Mouse (Mus musculus): Measurements from ENCODE around the gene S100a1. TPM values are rescaled to one million over a fixed set of nuclear protein-coding genes. Genes with fewer than 3 reads are reported as not detected.

S100a1 gene
- polyA plus RNA-seq, 1 experiment = 240 TPM

DNA sequence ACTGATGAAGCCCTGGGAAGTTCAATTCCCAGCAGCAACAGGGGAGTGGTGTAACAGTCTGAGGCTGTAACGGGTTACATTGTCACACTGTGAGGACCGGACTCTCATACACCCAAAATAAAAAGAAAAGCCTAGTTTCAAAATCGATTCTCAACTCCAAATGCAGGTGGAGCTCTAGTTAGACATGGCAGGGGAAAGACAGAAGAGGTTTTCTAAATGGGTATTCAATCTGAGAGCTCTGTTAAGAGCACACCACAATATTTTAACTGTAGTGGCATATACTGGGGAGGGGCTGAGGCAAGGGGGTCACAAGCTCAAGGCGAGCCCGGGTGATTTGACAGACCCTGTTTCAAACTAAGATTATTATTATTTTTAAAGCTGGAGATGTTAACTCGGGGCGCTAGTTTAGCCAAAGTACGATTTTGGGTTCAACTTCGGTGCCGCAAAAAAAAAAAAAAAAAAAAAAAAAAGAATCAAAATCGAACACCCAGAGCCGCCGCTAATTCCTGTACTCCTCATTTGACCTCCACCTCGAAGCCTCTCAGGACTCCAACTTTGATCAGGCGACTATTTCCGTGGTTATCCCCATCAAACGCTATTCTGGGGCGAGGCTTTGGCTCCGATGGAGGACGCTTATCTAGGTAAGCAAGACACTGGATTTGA lies 5.8 kb downstream of the S100a1 start:
- H3K4me3 ChIP-seq (replicated peaks; ENCODE audit: insufficient read depth, low read depth, low read length) = peak overlapping the region; percentile 100
- no peak for DNase-seq
- under 1% methylated on average over 20 of the region's 20 CpGs for WGBS
- H3K27ac ChIP-seq (ENCODE audit: insufficient read depth, low read length) = peak overlapping the region; percentile 78
- TF ChIP-seq CTCF (IDR thresholded peaks at IDR 0.05; ENCODE audit: borderline replicate concordance, insufficient read depth, low read depth, low read length) = no peak
- H3K4me1 ChIP-seq (ENCODE audit: control insufficient read depth, insufficient read depth, low read length) = peaks cover 4% of the 10 kb centered on the region; the same call in 1 of the 2 replicates
- H3K27me3 ChIP-seq (ENCODE audit: control insufficient read depth, insufficient read depth, low read length) = no peaks in the 10 kb centered on the region

DNA sequence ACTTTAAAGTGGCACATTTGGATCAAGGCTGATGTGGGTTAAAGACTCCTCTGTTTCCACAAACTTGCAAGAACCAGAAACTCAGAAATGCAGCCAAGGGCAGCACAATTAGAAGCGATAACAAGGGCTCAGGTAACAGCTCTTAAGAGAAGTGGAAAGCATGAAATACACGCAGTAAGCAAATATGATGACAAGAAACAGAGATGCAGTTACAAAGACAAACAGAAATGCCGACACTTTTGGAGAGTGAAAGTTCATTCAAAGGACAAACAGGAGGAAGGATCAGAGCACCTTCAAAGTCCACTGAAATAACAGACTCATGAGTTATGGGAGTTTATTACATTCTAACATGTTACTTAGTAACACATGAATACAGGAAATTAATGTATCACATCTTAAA lies 7.8 kb downstream of the S100a1 start:
- TF ChIP-seq CTCF (IDR thresholded peaks at IDR 0.05; ENCODE audit: borderline replicate concordance, insufficient read depth, low read depth, low read length) (no peak), POLR2A (IDR thresholded peaks at IDR 0.05; ENCODE audit: borderline replicate concordance, insufficient read depth, low read length) (no peak)
- Histone ChIP-seq H3K27ac (ENCODE audit: insufficient read depth, low read length) (no peak overlapping the region), H3K4me1 (ENCODE audit: control insufficient read depth, insufficient read depth, low read length) (peaks cover 8% of the 10 kb centered on the region; the same call in 1 of the 2 replicates), H3K27me3 (ENCODE audit: control insufficient read depth, insufficient read depth, low read length) (no peaks in the 10 kb centered on the region), H3K4me3 (replicated peaks; ENCODE audit: insufficient read depth, low read depth, low read length) (no peak overlapping the region)
- WGBS = 93% methylated on average over 3 of the region's 3 CpGs
- DNase-seq = no peak

DNA sequence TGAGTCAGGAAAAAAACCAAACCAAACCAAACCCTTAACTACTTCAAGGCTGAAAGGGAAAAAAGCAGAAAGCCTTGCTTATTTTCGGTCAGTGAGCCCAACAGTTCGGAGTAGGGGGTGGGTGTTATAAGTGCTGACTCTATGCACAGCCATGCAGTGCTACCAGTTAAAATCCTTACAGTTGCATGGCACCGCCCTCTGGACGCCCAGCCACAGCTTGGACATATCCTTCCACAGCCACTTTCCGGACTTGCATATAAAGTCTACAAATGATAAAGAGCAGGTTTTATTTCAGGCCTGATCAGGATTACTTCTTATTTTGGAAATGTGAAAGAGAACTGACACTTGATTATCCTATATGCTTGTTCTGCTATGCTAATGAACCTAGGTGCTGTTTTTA lies 9.0 kb downstream of the S100a1 start:
- DNase-seq = no peak
- 93% methylated on average over 5 of the region's 5 CpGs for WGBS
- no peak overlapping the region for H3K4me3 ChIP-seq (replicated peaks; ENCODE audit: insufficient read depth, low read depth, low read length)
- no peaks in the 10 kb centered on the region for H3K27me3 ChIP-seq (ENCODE audit: control insufficient read depth, insufficient read depth, low read length)
- TF ChIP-seq POLR2A (IDR thresholded peaks at IDR 0.05; ENCODE audit: borderline replicate concordance, insufficient read depth, low read length) = no peak
- TF ChIP-seq CTCF (IDR thresholded peaks at IDR 0.05; ENCODE audit: borderline replicate concordance, insufficient read depth, low read depth, low read length) = no peak
- H3K4me1 ChIP-seq (ENCODE audit: control insufficient read depth, insufficient read depth, low read length) = peaks cover 8% of the 10 kb centered on the region; the same call in 1 of the 2 replicates
- H3K27ac ChIP-seq (ENCODE audit: insufficient read depth, low read length) = no peak overlapping the region

DNA sequence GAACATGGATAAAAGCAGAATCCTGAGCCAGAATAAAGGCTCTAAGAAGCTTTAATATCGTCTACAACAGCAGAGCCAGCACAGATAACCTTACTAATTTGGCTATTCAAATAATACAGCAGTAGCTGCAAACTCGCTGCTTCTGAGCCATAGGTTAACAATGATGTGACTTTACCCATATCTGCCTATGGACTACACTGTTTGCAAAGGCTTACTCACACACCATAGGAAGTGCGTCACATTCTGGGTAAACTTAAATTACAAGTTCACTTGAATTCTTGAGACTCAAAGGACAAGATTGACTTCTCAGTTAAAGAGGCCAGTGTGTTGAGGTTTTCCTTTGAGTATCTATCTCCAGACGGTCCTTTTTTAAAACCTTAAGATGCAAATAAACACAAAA lies 10.7 kb downstream of the S100a1 start:
- H3K27ac ChIP-seq (ENCODE audit: insufficient read depth, low read length) = no peak overlapping the region
- 80% methylated on average over 4 of the region's 4 CpGs for WGBS
- TF ChIP-seq CTCF (IDR thresholded peaks at IDR 0.05; ENCODE audit: borderline replicate concordance, insufficient read depth, low read depth, low read length) (no peak), POLR2A (IDR thresholded peaks at IDR 0.05; ENCODE audit: borderline replicate concordance, insufficient read depth, low read length) (no peak)
- no peak for DNase-seq
- H3K27me3 ChIP-seq (ENCODE audit: control insufficient read depth, insufficient read depth, low read length) = no peaks in the 10 kb centered on the region
- H3K4me3 ChIP-seq (replicated peaks; ENCODE audit: insufficient read depth, low read depth, low read length) = no peak overlapping the region
- peaks cover 8% of the 10 kb centered on the region; the same call in 1 of the 2 replicates for H3K4me1 ChIP-seq (ENCODE audit: control insufficient read depth, insufficient read depth, low read length)

DNA sequence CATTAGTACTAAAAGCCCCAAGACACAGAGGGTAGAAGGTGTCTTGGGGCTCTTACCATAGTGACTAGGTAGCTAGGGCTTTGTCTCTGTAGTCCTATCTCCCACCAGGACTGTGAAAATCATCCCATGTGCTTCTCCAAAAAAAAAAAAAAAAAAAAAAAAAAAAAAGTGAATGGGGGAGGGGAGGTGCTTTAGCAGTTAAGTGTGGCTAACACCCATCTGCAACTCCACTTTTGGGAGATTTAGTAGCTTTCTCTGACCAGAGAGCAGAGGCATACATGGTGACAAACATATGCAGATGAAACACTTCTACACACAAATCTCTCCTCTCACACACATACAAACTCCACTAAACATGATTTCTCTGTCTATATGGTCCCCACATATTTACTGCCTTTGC lies 16.6 kb downstream of the S100a1 start:
- H3K27me3 ChIP-seq (ENCODE audit: control insufficient read depth, insufficient read depth, low read length) = no peaks in the 10 kb centered on the region
- no peak overlapping the region for H3K4me3 ChIP-seq (replicated peaks; ENCODE audit: insufficient read depth, low read depth, low read length)
- peaks cover 10% of the 10 kb centered on the region for H3K4me1 ChIP-seq (ENCODE audit: control insufficient read depth, insufficient read depth, low read length)
- H3K27ac ChIP-seq (ENCODE audit: insufficient read depth, low read length) = no peak overlapping the region
- DNase-seq = no peak
- TF ChIP-seq CTCF (IDR thresholded peaks at IDR 0.05; ENCODE audit: borderline replicate concordance, insufficient read depth, low read depth, low read length) (no peak), POLR2A (IDR thresholded peaks at IDR 0.05; ENCODE audit: borderline replicate concordance, insufficient read depth, low read length) (no peak)

DNA sequence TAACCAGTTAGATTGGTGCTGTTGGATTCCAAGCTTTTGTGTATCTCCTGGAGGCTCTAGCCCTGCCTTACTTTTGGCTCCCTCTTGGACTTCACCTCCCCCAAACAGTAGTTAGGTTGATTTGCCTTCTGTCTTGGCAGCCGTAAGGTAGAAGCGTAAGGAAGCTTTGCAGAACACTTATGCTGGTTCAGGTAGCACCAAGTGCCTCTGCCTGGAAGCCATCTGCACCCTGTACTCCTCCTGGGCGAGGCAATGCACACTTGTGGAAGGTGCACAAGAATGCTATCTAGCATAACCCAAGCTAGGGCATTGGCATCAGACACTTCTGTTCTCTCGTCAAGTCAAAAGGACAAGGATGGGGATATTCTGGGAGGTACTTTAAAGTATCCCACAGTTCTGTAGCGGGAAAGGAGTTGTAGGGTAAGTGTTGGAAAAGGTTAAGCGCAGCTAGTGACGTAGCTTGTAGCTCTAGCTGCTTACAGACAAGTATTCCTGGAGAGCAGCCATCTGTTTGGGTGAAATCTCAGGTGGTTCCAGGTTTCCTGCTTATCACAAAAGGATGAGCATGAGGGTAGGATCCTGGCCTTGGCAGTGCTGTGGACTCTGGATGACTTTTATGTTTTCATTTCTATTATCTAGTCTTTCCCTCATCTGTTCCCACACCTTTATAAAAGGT lies 18.2 kb downstream of the S100a1 start:
- WGBS = 52% methylated on average over 7 of the region's 7 CpGs
- peak in 1 of 2 experiments; percentile 46 for DNase-seq
- Histone ChIP-seq H3K27me3 (ENCODE audit: control insufficient read depth, insufficient read depth, low read length) (no peaks in the 10 kb centered on the region), H3K4me1 (ENCODE audit: control insufficient read depth, insufficient read depth, low read length) (peaks cover 7% of the 10 kb centered on the region), H3K4me3 (replicated peaks; ENCODE audit: insufficient read depth, low read depth, low read length) (no peak overlapping the region), H3K27ac (ENCODE audit: insufficient read depth, low read length) (peak overlapping the region; percentile 6; the same call in 1 of the 2 replicates)
- no peak for TF ChIP-seq CTCF (IDR thresholded peaks at IDR 0.05; ENCODE audit: borderline replicate concordance, insufficient read depth, low read depth, low read length)

DNA sequence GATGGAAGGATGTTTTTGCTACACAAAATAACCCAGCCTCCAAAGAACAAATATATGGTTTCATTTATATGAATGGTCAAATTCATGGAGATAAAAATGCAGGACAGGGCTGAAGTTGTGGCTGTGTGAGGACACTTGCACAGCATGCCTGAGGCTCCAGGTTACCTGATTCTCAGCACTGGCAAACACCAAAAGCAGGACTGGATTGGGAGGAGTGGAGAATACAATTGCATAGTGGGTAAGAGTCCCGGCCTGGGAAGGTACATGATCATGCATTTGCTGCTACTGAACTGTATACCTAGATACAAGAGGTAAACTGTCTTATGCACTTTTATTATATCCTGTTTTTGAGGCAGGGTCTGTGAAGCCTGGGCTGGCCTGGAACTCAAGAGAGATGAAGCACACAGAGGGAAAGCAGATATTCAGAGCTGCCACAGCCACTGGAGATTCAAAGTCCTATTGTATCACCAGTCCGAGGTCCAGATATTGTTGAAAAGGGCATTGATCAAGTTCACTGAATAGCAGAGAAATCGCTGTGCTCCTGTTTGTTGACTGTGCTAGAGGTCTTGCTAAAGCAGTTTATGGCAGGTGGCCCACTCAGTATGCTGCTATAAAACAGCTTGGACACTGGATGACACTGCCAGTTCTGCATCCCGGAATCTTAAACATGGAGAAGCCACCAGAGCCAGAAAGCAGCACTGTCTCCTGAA lies 20.2 kb downstream of the S100a1 start:
- Histone ChIP-seq H3K4me1 (ENCODE audit: control insufficient read depth, insufficient read depth, low read length) (peaks cover 11% of the 10 kb centered on the region), H3K4me3 (replicated peaks; ENCODE audit: insufficient read depth, low read depth, low read length) (no peak overlapping the region), H3K27ac (ENCODE audit: insufficient read depth, low read length) (no peak overlapping the region), H3K27me3 (ENCODE audit: control insufficient read depth, insufficient read depth, low read length) (no peaks in the 10 kb centered on the region)
- TF ChIP-seq CTCF (IDR thresholded peaks at IDR 0.05; ENCODE audit: borderline replicate concordance, insufficient read depth, low read depth, low read length) = no peak
- TF ChIP-seq POLR2A (IDR thresholded peaks at IDR 0.05; ENCODE audit: borderline replicate concordance, insufficient read depth, low read length) = no peak
- 37% methylated on average over 4 of the region's 4 CpGs for WGBS
- DNase-seq = peak in 1 of 2 experiments; percentile 43
